Mouse (Mus musculus): Measurements from ENCODE around the gene Shq1. TPM values are rescaled to one million over a fixed set of nuclear protein-coding genes. Genes with fewer than 3 reads are reported as not detected.

Gene Shq1
- polyA plus RNA-seq, 1 experiment from 2014 or later, result 10.6 TPM

GRCm38 (mm10) chr6:100623922-100624321 is 47.0 kb downstream of the Shq1 start:
- H3K9ac ChIP-seq (ENCODE audit: low read depth, low read length), result no peak overlapping the region
- no peaks in the 10 kb centered on the region for H3K36me3 ChIP-seq (ENCODE audit: control insufficient read depth, insufficient read depth, low read length)
- no peak overlapping the region for H3K27ac ChIP-seq (ENCODE audit: low read depth, low read length)
- peaks cover 8% of the 10 kb centered on the region for H3K4me1 ChIP-seq (ENCODE audit: control insufficient read depth, insufficient read depth, low read length)
- no peak overlapping the region for H3K4me3 ChIP-seq (ENCODE audit: low read depth, low read length)
- no peak for ATAC-seq (replicated peaks; ENCODE audit: insufficient number of reproducible peaks, low FRiP score, low TSS enrichment)
- WGBS (ENCODE audit: insufficient replicate concordance), result 75% methylated on average over 2 of the region's 2 CpGs
- H3K4me2 ChIP-seq, result no peak overlapping the region
- H3K9me3 ChIP-seq (replicated peaks; ENCODE audit: control insufficient read depth, low read length), result no peaks in the 10 kb centered on the region
- H3K27me3 ChIP-seq (ENCODE audit: control insufficient read depth, insufficient read depth, low read length), result no peaks in the 10 kb centered on the region

- H3K27ac ChIP-seq (ENCODE audit: low read depth, low read length), result no peak overlapping the region
- ATAC-seq (replicated peaks; ENCODE audit: insufficient number of reproducible peaks, low FRiP score, low TSS enrichment), result no peak
- no peaks in the 10 kb centered on the region for H3K36me3 ChIP-seq (ENCODE audit: control insufficient read depth, insufficient read depth, low read length)
- peaks cover 8% of the 10 kb centered on the region for H3K4me1 ChIP-seq (ENCODE audit: control insufficient read depth, insufficient read depth, low read length)
- 36% methylated on average over 2 of the region's 2 CpGs for WGBS (ENCODE audit: insufficient replicate concordance)
- no peaks in the 10 kb centered on the region for H3K27me3 ChIP-seq (ENCODE audit: control insufficient read depth, insufficient read depth, low read length)
- H3K9me3 ChIP-seq (replicated peaks; ENCODE audit: control insufficient read depth, low read length), result no peaks in the 10 kb centered on the region
- no peak overlapping the region for H3K4me2 ChIP-seq
- no peak overlapping the region for H3K9ac ChIP-seq (ENCODE audit: low read depth, low read length)
- no peak overlapping the region for H3K4me3 ChIP-seq (ENCODE audit: low read depth, low read length)
Observed at GRCm38 (mm10) chr6:100622861-100623507, 48.0 kb downstream of the Shq1 start.

DNA sequence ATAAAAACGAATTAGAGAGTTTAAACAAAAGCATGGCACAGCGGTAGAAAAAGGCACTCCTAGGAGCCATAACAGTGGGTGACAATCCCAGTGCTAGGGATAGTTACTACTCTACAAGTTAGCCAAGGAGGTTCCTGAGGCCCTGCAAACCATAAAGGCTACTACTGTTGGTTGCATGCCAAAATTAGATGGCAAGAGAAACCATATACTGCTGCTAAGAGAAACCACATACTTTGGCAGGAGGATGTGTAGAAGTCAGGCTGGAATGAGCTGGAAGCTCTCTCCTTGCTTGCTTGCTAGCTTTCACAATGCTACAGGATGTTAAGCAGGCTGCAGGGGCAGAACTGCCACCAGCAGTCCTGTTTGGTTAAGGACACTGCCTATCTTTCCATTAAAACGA is 50.5 kb downstream of the Shq1 start:
- ATAC-seq (replicated peaks; ENCODE audit: insufficient number of reproducible peaks, low FRiP score, low TSS enrichment), result no peak
- no peaks in the 10 kb centered on the region for H3K27me3 ChIP-seq (ENCODE audit: control insufficient read depth, insufficient read depth, low read length)
- no peak overlapping the region for H3K9ac ChIP-seq (ENCODE audit: low read depth, low read length)
- H3K27ac ChIP-seq (ENCODE audit: low read depth, low read length), result no peak overlapping the region
- no peak overlapping the region for H3K4me3 ChIP-seq (ENCODE audit: low read depth, low read length)
- WGBS (ENCODE audit: insufficient replicate concordance), result 71% methylated on average over 3 of the region's 3 CpGs
- no peak overlapping the region for H3K4me2 ChIP-seq
- H3K9me3 ChIP-seq (replicated peaks; ENCODE audit: control insufficient read depth, low read length), result no peaks in the 10 kb centered on the region
- no peaks in the 10 kb centered on the region for H3K36me3 ChIP-seq (ENCODE audit: control insufficient read depth, insufficient read depth, low read length)
- peaks cover 8% of the 10 kb centered on the region for H3K4me1 ChIP-seq (ENCODE audit: control insufficient read depth, insufficient read depth, low read length)

DNA sequence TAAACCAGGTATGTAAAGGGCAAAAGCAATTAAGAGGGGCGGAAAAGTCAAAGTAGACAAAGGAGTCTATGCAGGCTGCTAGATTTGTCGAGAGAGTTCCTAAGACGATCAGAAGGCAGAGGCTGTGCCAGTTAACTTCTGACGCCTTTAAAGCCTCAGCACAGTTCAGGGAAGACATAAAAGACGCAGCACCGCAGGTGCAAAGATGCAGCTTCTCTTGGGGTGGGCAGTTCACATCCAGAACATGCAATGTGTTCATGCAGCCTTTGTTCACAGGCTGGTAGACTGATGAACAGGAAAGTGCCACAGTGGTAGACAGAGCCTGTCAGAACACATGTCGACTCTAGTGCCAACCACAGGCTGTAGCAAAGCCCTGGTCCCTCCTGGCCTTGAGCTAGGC is 51.6 kb downstream of the Shq1 start:
- 88% methylated on average over 7 of the region's 7 CpGs for WGBS (ENCODE audit: insufficient replicate concordance)
- Histone ChIP-seq H3K36me3 (ENCODE audit: control insufficient read depth, insufficient read depth, low read length) (no peaks in the 10 kb centered on the region), H3K4me1 (ENCODE audit: control insufficient read depth, insufficient read depth, low read length) (peaks cover 8% of the 10 kb centered on the region), H3K9me3 (replicated peaks; ENCODE audit: control insufficient read depth, low read length) (no peaks in the 10 kb centered on the region), H3K9ac (ENCODE audit: low read depth, low read length) (no peak overlapping the region), H3K27ac (ENCODE audit: low read depth, low read length) (no peak overlapping the region), H3K4me2 (no peak overlapping the region), H3K27me3 (ENCODE audit: control insufficient read depth, insufficient read depth, low read length) (no peaks in the 10 kb centered on the region), H3K4me3 (ENCODE audit: low read depth, low read length) (no peak overlapping the region)
- ATAC-seq (replicated peaks; ENCODE audit: insufficient number of reproducible peaks, low FRiP score, low TSS enrichment), result no peak

DNA sequence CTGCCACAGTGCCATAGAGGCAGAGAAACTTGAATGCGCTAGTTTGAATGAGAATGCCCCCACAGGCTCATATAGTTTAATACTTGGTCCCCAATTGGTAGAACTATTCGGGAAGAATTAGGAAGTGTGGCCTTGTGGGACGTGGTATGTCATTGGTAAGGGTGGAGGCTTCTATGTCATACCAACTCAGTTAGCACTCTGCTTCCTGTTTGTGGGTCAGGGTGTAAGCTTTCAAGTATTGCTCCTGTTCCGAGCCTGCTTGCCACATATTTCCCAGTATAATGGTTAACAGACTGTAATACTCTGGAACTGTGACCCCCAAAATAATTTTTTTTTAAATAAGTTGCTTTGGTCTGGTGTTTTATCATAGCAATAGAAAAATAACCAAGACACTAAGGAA is 54.8 kb downstream of the Shq1 start:
- WGBS (ENCODE audit: insufficient replicate concordance), result 83% methylated on average over 4 of the region's 4 CpGs
- no peaks in the 10 kb centered on the region for H3K4me1 ChIP-seq (ENCODE audit: control insufficient read depth, insufficient read depth, low read length)

DNA sequence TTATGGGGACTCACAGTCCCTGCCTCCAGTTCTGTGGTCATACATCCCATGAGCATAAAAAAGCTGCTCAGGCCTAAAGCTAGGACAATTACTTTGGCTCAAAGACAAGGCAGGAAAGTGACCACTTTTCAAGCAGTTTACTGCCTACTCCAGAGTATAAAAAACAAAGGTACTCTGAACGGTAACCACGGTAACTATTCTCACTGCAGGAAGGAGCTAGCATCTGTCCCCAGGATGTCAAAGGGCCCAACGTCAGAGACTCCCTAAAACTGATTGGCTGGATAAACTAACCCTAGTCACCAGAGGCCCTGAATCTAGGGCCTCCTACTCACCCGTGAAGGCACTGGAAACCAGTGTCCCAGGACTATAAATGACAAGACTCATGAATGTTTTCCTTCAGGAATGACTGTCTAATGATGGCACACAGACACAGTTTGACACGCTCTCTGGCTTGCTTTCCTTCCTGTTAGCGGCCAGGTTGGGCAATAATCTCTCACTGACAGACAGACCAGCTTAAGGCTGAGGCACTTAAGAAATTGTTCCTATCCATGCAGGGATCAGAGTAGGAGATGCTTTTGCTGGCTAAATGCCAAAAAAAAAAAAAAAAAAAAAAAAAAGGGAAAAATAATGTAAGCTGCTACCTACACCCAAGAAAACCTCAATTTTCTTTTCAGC is 57.2 kb downstream of the Shq1 start:
- no peak overlapping the region for H3K4me2 ChIP-seq
- no peak for ATAC-seq (replicated peaks; ENCODE audit: insufficient number of reproducible peaks, low FRiP score, low TSS enrichment)
- no peak overlapping the region for H3K9ac ChIP-seq (ENCODE audit: low read depth, low read length)
- no peak overlapping the region for H3K4me3 ChIP-seq (ENCODE audit: low read depth, low read length)
- H3K27ac ChIP-seq (ENCODE audit: low read depth, low read length), result no peak overlapping the region
- H3K36me3 ChIP-seq (ENCODE audit: control insufficient read depth, insufficient read depth, low read length), result no peaks in the 10 kb centered on the region
- no peaks in the 10 kb centered on the region for H3K4me1 ChIP-seq (ENCODE audit: control insufficient read depth, insufficient read depth, low read length)
- H3K9me3 ChIP-seq (replicated peaks; ENCODE audit: control insufficient read depth, low read length), result no peaks in the 10 kb centered on the region
- no peaks in the 10 kb centered on the region for H3K27me3 ChIP-seq (ENCODE audit: control insufficient read depth, insufficient read depth, low read length)
- 53% methylated on average over 6 of the region's 6 CpGs for WGBS (ENCODE audit: insufficient replicate concordance)

More for the DNA sequence above, 54.8 kb downstream of the Shq1 start:
- no peaks in the 10 kb centered on the region for H3K27me3 ChIP-seq (ENCODE audit: control insufficient read depth, insufficient read depth, low read length)
- no peaks in the 10 kb centered on the region for H3K9me3 ChIP-seq (replicated peaks; ENCODE audit: control insufficient read depth, low read length)
- H3K9ac ChIP-seq (ENCODE audit: low read depth, low read length), result no peak overlapping the region
- H3K4me3 ChIP-seq (ENCODE audit: low read depth, low read length), result no peak overlapping the region
- no peak for ATAC-seq (replicated peaks; ENCODE audit: insufficient number of reproducible peaks, low FRiP score, low TSS enrichment)
- no peaks in the 10 kb centered on the region for H3K36me3 ChIP-seq (ENCODE audit: control insufficient read depth, insufficient read depth, low read length)
- no peak overlapping the region for H3K4me2 ChIP-seq
- H3K27ac ChIP-seq (ENCODE audit: low read depth, low read length), result no peak overlapping the region

GRCm38 (mm10) chr6:100610897-100611575 is 59.9 kb downstream of the Shq1 start:
- Histone ChIP-seq H3K9me3 (replicated peaks; ENCODE audit: control insufficient read depth, low read length) (no peaks in the 10 kb centered on the region), H3K4me2 (no peak overlapping the region), H3K4me3 (ENCODE audit: low read depth, low read length) (no peak overlapping the region), H3K36me3 (ENCODE audit: control insufficient read depth, insufficient read depth, low read length) (no peaks in the 10 kb centered on the region), H3K4me1 (ENCODE audit: control insufficient read depth, insufficient read depth, low read length) (no peaks in the 10 kb centered on the region), H3K27ac (ENCODE audit: low read depth, low read length) (no peak overlapping the region), H3K27me3 (ENCODE audit: control insufficient read depth, insufficient read depth, low read length) (no peaks in the 10 kb centered on the region), H3K9ac (ENCODE audit: low read depth, low read length) (no peak overlapping the region)
- WGBS (ENCODE audit: insufficient replicate concordance), result 82% methylated on average over 7 of the region's 7 CpGs
- ATAC-seq (replicated peaks; ENCODE audit: insufficient number of reproducible peaks, low FRiP score, low TSS enrichment), result no peak

DNA sequence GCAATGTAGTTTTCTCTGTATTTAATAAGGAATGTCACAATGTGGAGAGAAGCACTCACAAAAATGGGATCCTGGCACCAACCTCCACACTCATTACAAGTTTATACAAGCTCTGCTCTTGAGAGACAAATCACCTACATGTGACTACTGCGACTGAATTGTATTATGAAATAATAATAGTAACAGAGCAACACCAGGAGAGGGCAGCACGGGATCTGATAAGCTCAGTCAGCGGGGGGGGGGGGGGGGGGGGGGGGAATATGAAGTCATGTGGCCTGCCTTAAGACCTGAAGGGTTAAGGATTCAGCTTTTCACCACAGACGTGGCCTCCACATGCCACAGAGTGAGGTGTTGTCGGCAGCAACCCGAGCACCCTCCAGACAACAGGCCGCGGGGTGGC is 60.8 kb downstream of the Shq1 start:
- Histone ChIP-seq H3K4me1 (ENCODE audit: control insufficient read depth, insufficient read depth, low read length) (no peaks in the 10 kb centered on the region), H3K27ac (ENCODE audit: low read depth, low read length) (no peak overlapping the region), H3K36me3 (ENCODE audit: control insufficient read depth, insufficient read depth, low read length) (no peaks in the 10 kb centered on the region), H3K9ac (ENCODE audit: low read depth, low read length) (no peak overlapping the region), H3K4me3 (ENCODE audit: low read depth, low read length) (no peak overlapping the region), H3K4me2 (no peak overlapping the region), H3K27me3 (ENCODE audit: control insufficient read depth, insufficient read depth, low read length) (no peaks in the 10 kb centered on the region), H3K9me3 (replicated peaks; ENCODE audit: control insufficient read depth, low read length) (no peaks in the 10 kb centered on the region)
- no peak for ATAC-seq (replicated peaks; ENCODE audit: insufficient number of reproducible peaks, low FRiP score, low TSS enrichment)
- WGBS (ENCODE audit: insufficient replicate concordance), result 69% methylated on average over 7 of the region's 8 CpGs

Measured in heart, embryonic 11.5 days (tissue).